17 mouse cellular contexts compared by ENCODE assay signal in genomic region chr13:63102848-63103585, GRCm38 (mm10).
DNase-seq lines count a peak whose midpoint lies in the region; ATAC-seq lines count a peak whose summit lies in the region.
"Had no signal": no experiment of that assay in that cellular context is flagged by ENCODE, and none has a peak within 500 bp of the region (broad histone marks: within the 10 kb centered on the region; RNA-seq: fewer than 3 reads in every experiment).

No protein-coding gene starts in this region.

- no peaks in the 10 kb centered on the region for H3K36me3 ChIP-seq in midbrain, embryonic 13.5 days
- no peaks in the 10 kb centered on the region for H3K36me3 ChIP-seq in midbrain, embryonic 14.5 days (ENCODE audit: control insufficient read depth, insufficient read depth, low read length)
- H3K36me3 ChIP-seq in hindbrain, embryonic 13.5 days = no peaks in the 10 kb centered on the region
- H3K36me3 ChIP-seq in midbrain, embryonic 16.5 days (ENCODE audit: control insufficient read depth, insufficient read depth, low read length) = no peaks in the 10 kb centered on the region

- DNase-seq in kidney, adult 9 months = peak; percentile 30
- DNase-seq in kidney, adult 18-20 months = no peak
- no peak for DNase-seq in midbrain, embryonic 14.5 days
- no peak for DNase-seq in spleen, adult 18-20 months
- no peak for DNase-seq in gastrocnemius, postnatal 4 days (ENCODE audit: low spot score in 2 of 2)
- DNase-seq: cerebellum, postnatal 36 days; heart, postnatal 14 days; right cerebral cortex, postnatal 4 days; thymus, postnatal 25 days had no signal

- no peaks in the 10 kb centered on the region for H3K9me3 ChIP-seq in midbrain, embryonic 13.5 days
- H3K9me3 ChIP-seq in midbrain, embryonic 14.5 days (ENCODE audit: control insufficient read depth, low read length) = no peaks in the 10 kb centered on the region
- no peaks in the 10 kb centered on the region for H3K9me3 ChIP-seq in hindbrain, embryonic 13.5 days
- H3K9me3 ChIP-seq in midbrain, embryonic 16.5 days (replicated peaks; ENCODE audit: control insufficient read depth, low read length, poor library complexity, severe bottlenecking) = no peaks in the 10 kb centered on the region

- no peak overlapping the region for H3K4me3 ChIP-seq in midbrain, embryonic 13.5 days (replicated peaks)
- H3K4me3 ChIP-seq in midbrain, embryonic 14.5 days (replicated peaks; ENCODE audit: low read depth, low read length) = no peak overlapping the region
- no peak overlapping the region for H3K4me3 ChIP-seq in hindbrain, embryonic 13.5 days
- H3K4me3 ChIP-seq in midbrain, embryonic 16.5 days (ENCODE audit: low read depth, low read length) = no peak overlapping the region
- H3K4me3 ChIP-seq: erythroblast, embryonic 14.5 days; layer of hippocampus, adult 2 months had no signal

- no peak overlapping the region for H3K9ac ChIP-seq in midbrain, embryonic 13.5 days (replicated peaks)
- no peak overlapping the region for H3K9ac ChIP-seq in midbrain, embryonic 14.5 days (replicated peaks; ENCODE audit: low read length)
- 0 out of 2 replicates have a peak overlapping the region, but pooled peaks have one; percentile 9 for H3K9ac ChIP-seq in hindbrain, embryonic 13.5 days
- no peak overlapping the region for H3K9ac ChIP-seq in midbrain, embryonic 16.5 days (ENCODE audit: low read depth, low read length)

- no peak overlapping the region for H3K27ac ChIP-seq in midbrain, embryonic 13.5 days
- no peak overlapping the region; the same call in 1 of the 2 replicates for H3K27ac ChIP-seq in midbrain, embryonic 14.5 days (replicated peaks; ENCODE audit: low read depth, low read length)
- H3K27ac ChIP-seq in hindbrain, embryonic 13.5 days = no peak overlapping the region
- H3K27ac ChIP-seq in midbrain, embryonic 16.5 days (ENCODE audit: low read length) = no peak overlapping the region
- H3K27ac ChIP-seq: layer of hippocampus, adult 2 months; macrophage had no signal

- WGBS in midbrain, embryonic 13.5 days = 47% methylated on average over 8 of the region's 8 CpGs
- 41% methylated on average over 8 of the region's 8 CpGs for WGBS in midbrain, embryonic 14.5 days
- 28% methylated on average over 8 of the region's 8 CpGs for WGBS in hindbrain, embryonic 13.5 days
- 41% methylated on average over 8 of the region's 8 CpGs for WGBS in midbrain, embryonic 16.5 days

- ATAC-seq in midbrain, embryonic 13.5 days = peak; percentile 53; the same call in 1 of the 2 replicates
- ATAC-seq in midbrain, embryonic 14.5 days (ENCODE audit: low FRiP score, low TSS enrichment) = no peak
- 0 out of 2 replicates have a peak, but pooled peaks have one; percentile 32 for ATAC-seq in hindbrain, embryonic 13.5 days (ENCODE audit: low FRiP score)
- ATAC-seq in midbrain, embryonic 16.5 days = peak; percentile 54
- ATAC-seq: activated CD4-positive, CD25-positive, alpha-beta regulatory T cell, adult 4 months had no signal

- no peaks in the 10 kb centered on the region for H3K27me3 ChIP-seq in midbrain, embryonic 13.5 days
- H3K27me3 ChIP-seq in midbrain, embryonic 14.5 days (ENCODE audit: control insufficient read depth, insufficient read depth, low read length) = no peaks in the 10 kb centered on the region
- no peaks in the 10 kb centered on the region for H3K27me3 ChIP-seq in hindbrain, embryonic 13.5 days
- H3K27me3 ChIP-seq in midbrain, embryonic 16.5 days (ENCODE audit: control insufficient read depth, insufficient read depth, low read depth, low read length) = no peaks in the 10 kb centered on the region
- H3K27me3 ChIP-seq: CH12.LX had no signal

- no peak overlapping the region for H3K4me2 ChIP-seq in midbrain, embryonic 13.5 days (replicated peaks)
- no peak overlapping the region for H3K4me2 ChIP-seq in midbrain, embryonic 14.5 days (ENCODE audit: low read length)
- no peak overlapping the region for H3K4me2 ChIP-seq in hindbrain, embryonic 13.5 days
- no peak overlapping the region for H3K4me2 ChIP-seq in midbrain, embryonic 16.5 days (ENCODE audit: low read length)

- no peaks in the 10 kb centered on the region; the same call in 1 of the 2 replicates for H3K4me1 ChIP-seq in midbrain, embryonic 13.5 days (replicated peaks)
- 0 out of 2 replicates have a peak, but pooled peaks cover 4% of the 10 kb centered on the region for H3K4me1 ChIP-seq in midbrain, embryonic 14.5 days (ENCODE audit: control insufficient read depth, insufficient read depth, low read length)
- H3K4me1 ChIP-seq in hindbrain, embryonic 13.5 days (replicated peaks) = peaks cover 9% of the 10 kb centered on the region; the same call in 1 of the 2 replicates
- H3K4me1 ChIP-seq in midbrain, embryonic 16.5 days (ENCODE audit: control insufficient read depth, insufficient read depth, low read length) = peaks cover 2% of the 10 kb centered on the region; the same call in 1 of the 2 replicates
